Mouse (Mus musculus): ENCODE measurements around the gene Clrn1.

Gene Clrn1

DNA sequence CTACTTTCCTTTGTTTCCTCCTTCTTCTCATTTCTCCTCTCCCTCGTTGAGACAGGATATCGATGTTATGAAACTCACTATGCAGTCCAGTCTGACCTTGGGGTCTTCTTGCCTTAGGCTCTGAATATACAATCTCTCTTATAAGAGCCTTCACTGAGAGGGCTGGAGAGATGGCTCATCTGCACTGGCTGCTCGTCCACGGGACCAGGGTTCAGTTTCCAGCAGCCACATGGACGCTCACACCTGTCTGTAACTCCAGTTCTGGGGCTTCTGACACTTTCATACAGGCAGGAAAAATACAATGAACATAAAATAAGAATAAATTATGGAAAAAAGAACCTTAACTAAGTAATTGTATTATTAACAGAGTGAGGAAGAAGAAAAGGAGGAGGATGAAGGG is 53.6 kb downstream of the Clrn1 start:
- DNase-seq (ENCODE audit: low spot score in 2 of 2), result no peak

DNA sequence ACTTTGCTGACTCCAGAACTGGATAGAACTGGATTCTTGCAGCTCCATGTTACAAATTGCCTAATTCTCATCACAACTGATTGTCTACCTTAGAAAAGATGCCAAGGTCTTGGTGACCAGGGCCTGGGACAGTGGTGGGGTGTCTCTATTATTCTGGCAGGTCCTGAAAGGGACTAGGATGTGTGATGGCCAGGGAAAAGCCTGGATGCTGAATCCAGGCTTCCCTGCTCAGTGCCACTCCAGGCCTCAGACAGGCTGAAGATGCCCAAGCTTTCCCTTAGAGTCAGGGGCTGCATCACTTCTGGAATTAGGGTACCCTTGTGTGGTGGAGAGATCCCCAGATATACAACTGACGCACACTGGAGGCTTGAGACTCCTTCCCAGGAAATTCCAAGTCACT is 55.2 kb downstream of the Clrn1 start:
- DNase-seq (ENCODE audit: low spot score in 2 of 2), result no peak

DNA sequence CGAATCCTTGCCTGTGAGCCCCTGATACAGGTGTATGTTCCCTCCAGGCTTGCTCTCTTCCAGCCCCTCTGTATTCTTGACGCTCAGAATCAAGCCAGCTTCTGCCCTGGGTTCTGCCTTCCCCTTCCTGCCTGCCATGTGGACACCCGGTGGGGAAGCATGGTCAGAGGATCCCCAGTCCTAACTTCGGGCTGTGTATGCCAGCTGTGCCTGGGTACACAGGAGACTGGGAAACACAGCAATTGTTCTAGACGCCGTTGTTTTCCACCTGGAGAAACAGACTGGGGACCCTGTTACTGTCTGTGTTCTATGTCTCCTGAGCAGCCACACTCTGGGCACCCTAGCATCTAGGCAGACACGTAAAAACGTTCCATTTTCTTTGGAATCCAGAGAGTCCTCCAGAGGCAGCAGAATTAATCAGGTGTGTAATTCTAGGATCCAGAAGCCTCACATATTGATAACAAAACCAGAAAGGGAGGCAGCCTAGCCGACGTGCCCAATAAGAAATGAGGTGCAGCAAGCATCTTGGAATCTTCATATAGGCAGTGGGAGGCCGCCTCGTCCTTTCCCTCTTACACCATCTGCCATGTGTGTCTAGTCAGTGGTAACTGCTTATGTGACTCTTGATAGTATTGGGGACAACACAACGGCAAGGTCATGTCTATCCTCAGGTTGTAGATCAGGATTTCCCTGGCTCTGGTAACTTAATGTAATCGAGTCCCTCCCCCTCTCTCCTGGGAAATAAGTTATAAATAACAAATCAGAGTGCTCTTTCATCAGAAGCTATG is 56.6 kb downstream of the Clrn1 start:
- DNase-seq (ENCODE audit: low spot score in 2 of 2), result no peak

DNA sequence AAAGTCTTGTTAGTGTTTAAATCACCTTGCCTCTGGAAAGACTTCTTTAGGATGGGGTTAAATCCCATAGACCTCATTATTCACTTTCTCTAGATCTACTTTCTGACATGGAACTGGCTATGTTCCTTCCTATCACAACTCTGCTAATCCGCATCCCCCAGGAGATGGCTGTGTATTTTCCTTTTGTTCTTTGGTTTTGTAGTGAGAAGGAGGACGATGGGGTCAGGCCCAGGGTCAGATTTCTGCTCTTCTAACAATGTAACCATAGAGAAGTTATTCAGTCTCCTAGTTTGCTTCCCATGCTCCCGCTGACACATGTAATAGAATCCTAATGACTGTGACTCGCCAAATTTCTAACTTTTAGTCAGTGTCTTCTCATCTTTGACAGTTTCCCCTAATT is 58.9 kb downstream of the Clrn1 start:
- DNase-seq (ENCODE audit: low spot score in 2 of 2), result no peak

DNA sequence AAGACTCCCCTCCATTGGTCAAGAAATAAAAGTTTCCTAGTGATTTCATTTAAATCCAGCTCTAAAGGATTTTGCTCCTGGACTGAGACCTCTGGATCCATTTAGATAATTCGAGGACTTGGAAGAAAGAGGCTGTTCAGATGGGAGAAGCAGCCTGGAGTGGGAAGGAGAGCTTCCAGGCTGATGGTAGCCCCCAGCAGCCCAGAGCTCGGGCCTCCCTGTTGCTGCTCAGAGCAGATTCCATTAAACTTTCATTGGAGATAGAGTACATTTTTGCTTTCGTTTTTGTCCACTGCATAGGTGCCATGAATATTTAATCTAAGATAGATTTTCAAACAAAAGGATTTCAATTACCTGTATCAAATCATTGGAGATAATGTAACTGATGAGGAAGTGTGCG is 62.9 kb downstream of the Clrn1 start, which contains the start of gene Mindy4b-ps:
Gene Mindy4b-ps, minus strand, starts transcription at position 101 of the 400 bp plus-strand sequence.
- no peak for DNase-seq (ENCODE audit: low spot score in 2 of 2)

DNA sequence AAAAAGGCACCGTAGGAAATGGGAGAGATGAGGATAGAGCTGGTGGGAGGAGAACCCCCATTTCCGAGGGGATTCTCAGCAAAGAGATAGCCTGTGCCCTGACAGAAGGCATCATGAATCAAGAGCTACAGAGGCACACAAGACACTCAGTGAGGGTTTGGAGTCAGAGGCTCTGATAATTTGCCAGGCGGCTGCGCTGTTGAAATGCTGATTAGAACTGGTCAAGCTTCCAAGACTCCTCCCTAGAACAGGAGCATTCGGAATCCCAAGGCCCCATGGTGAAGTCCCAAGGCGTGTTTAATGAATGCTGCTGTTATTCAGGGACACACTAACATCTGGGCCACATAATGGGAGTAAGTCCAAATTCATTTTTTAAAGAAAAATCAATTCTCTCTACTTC is 67.8 kb downstream of the Clrn1 start:
- no peak for DNase-seq (ENCODE audit: low spot score in 2 of 2)

DNA sequence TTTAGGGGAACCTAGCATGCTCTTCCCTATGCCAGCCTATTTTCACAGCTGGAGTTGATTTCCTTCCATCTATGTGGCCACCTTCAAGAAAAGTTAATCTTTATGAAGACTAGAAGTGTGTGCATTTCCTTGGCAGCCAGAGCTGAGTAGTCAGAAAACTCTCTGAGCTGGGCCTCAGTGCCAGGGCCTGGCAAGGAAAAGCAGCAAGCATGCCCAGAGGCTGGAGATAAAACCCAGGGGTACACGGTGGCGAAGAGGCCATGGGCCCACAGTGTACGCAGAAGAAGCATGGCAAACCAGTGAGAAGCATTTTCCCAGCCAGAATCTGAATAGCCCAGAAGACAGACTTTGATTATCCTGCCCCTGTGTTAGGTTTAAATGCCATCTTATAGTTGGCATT is 70.9 kb downstream of the Clrn1 start:
- no peak for DNase-seq (ENCODE audit: low spot score in 2 of 2)

DNA sequence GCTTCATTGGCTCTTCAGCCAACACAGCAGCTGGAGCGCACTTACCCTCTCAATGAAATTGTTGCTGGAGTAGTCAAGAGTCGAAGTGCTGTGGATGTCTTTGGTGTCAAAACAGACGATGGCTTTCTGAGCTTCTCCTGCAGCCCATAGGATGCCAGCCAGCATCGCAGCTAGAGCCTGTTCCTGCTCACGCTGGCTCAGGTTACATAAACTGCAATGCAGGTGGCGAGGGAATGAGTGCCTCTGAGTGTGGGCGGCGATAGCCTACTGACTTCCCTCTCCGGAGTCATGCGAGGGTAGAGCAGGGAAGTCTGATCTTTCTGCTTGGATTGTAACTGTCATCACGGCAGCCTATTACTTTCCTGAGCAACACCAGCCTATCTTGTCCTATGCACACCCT is 74.8 kb downstream of the Clrn1 start:
- no peak for DNase-seq (ENCODE audit: low spot score in 2 of 2)

DNA sequence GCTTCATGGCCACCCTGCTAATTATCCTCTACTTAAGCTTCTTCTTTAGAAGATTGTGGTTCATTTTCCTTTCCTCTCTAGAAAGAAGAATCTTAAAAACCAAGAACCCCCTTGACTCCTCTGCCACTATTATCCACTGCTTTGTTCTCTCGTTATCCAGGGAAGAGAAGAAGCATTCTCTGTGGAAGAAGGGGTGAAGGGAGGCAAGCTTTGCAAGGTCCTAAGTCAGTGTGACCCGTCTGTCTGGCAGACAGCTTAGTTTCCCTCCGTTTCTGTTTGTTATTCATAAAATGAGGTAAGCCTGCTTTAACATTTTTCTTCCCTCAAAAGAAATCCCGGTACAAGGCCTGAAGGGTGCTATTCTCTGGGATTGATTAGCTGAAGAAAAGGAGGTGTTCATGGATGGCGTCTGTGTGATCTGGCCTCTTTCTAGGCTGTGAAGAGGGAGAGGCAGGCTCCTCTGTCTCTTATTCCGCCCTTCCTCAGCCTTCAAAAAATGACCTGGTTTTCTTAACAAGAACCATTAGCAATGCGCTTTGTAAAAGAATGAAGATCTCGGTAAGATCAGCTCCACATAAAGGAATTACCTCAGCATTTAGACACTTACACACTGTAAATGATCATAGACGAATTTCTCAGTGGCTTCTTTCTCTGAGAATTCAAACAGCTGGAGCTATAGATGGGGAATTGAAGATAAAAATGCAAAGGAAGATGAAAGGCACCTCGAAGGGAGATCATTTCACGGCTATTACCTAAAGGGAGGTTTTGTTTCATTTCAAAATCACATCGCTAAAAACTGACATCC is 75.8 kb downstream of the Clrn1 start:
- DNase-seq (ENCODE audit: low spot score in 2 of 2), result no peak

DNA sequence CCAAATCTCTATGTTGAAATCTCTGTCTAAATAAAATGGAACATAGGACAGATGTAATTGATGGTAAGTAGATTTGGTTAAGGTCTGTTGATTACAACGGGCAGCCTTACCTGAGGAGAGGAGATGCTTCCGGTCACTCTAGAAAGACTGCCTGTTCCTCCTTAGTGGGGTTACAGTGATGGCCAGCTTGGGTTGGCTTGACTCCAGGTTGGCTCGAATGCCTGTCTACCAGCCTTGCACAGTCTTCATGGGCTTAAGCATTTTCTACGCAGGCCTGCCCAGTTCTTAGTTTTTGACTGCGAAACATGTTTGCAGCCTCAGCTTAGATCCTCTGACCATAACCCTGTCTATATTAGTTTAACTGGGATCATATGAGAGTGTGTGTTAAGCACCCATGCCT is 76.5 kb downstream of the Clrn1 start:
- no peak for DNase-seq (ENCODE audit: low spot score in 2 of 2)

DNA sequence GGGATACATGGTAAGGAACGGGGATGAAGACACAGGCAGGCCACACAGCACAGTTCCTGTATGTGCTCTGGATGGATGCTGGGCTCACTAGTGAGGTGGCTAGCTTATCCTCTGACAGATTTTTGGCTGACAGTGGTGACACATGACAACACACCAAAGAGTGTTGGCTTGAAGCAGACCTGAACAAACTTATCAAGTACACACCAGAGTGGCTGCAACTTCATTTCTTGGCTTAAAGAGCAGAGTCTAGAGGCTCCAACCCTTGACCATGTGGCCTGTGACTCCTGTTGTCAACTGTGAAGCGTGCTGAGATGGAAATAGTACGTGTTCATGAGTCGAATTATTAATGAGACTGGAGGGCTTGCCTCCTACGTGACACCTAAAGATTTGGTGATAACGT is 80.4 kb downstream of the Clrn1 start:
- no peak for DNase-seq (ENCODE audit: low spot score in 2 of 2)

DNA sequence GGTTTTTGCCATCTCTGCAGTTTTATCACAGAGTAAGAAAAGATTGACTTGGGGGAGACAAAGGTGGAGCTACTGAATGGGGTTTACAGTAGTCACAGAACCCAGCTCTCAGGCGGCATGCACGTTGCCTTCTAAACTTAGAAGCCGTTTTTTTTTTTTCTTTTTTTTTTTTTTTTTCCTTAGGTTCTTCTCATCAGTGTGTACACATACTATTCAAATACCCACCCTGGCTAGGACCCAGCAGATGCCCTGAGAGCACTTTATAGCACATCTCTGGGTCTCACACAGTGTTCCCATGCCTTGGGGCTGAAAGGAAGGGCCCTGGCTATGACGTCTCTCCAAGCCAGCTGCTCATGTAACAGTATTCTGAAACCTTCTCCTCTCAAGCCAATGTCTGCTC is 86.5 kb downstream of the Clrn1 start:
- no peak for DNase-seq (ENCODE audit: low spot score in 2 of 2)

DNA sequence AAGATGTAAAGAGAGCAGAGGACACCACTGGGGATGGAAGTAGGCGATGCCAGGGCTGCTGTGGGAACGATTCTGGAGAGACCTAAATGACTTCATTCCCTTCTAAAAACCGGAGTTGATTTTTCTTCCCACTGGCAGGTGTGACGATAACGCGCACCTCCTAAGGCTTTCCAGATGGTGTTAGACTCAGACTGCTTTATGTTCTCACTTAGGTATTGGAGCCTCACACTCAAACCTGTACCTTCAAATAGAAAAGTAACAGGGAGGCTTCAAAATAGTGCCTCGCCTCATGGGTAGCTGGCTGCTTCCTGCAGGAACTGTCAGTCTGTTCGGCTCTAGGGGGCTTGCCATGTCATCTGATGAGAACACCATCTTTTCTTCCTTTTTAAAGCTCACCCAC is 86.9 kb downstream of the Clrn1 start:
- no peak for DNase-seq (ENCODE audit: low spot score in 2 of 2)

Data from natural killer cell, adult 2 months (primary cell).